In the genomic region with DNA sequence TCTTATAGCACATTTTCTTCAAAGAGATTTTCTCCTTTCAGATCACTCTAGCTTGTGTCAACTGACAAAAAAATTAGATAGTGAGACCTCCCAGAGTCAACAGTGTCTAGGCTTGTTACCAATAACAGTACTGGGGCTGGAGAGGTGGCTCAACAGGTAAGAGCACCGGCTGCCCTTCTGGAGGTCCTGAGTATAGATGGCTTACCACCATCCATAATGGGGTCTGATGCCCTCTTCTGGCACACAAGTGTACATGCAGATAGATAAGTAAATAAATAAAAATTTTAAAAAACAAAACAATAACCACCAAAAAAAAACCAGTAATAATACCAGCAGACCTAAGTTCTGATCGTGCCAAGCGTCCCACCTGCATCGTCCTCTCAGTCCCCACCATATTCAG, we compare ENCODE assay signal across 11 mouse cellular contexts.
DNase-seq lines count a peak whose midpoint lies in the region; ATAC-seq and TF ChIP-seq lines count a peak whose summit lies in the region.
"Had no signal": no experiment of that assay in that cellular context is flagged by ENCODE, and none has a peak within 500 bp of the region (broad histone marks: within the 10 kb centered on the region; RNA-seq: fewer than 3 reads in every experiment).

No protein-coding gene starts in this region.

- TF ChIP-seq CTCF in layer of hippocampus, adult 2 months (conservative IDR thresholded peaks at IDR 0.05) = peak; percentile 75

- DNase-seq in forebrain, embryonic 11.5 days (ENCODE audit: low spot score) = no peak
- no peak for DNase-seq in layer of hippocampus, adult 2 months (ENCODE audit: low spot score in 2 of 2)
- no peak for DNase-seq in layer of hippocampus, adult 8-10 months (ENCODE audit: low spot score in 2 of 2)
- DNase-seq in 416B (ENCODE audit: low read depth) = peak; percentile 43
- DNase-seq in brain, adult 2 months (ENCODE audit: low read depth, low spot score) = peak; percentile 46
- DNase-seq in ovary, adult 18-20 months (ENCODE audit: low spot score) = no peak
- DNase-seq in B cell, adult 2 months = no peak

- no peaks in the 10 kb centered on the region for H3K9me3 ChIP-seq in forebrain, embryonic 12.5 days
- H3K9me3 ChIP-seq in forebrain, embryonic 11.5 days (ENCODE audit: control insufficient read depth, low read length) = no peaks in the 10 kb centered on the region
- H3K9me3 ChIP-seq: hindbrain, embryonic 12.5 days; midbrain, embryonic 12.5 days; neural tube, embryonic 13.5 days had no signal

- no peak overlapping the region for H3K9ac ChIP-seq in forebrain, embryonic 12.5 days
- no peak overlapping the region for H3K9ac ChIP-seq in forebrain, embryonic 11.5 days (ENCODE audit: low read length)
- H3K9ac ChIP-seq: hindbrain, embryonic 12.5 days; midbrain, embryonic 12.5 days; neural tube, embryonic 13.5 days had no signal

- no peak overlapping the region for H3K27ac ChIP-seq in forebrain, embryonic 12.5 days
- H3K27ac ChIP-seq in forebrain, embryonic 11.5 days (ENCODE audit: low read depth, low read length) = no peak overlapping the region
- no peak overlapping the region for H3K27ac ChIP-seq in layer of hippocampus, adult 2 months
- H3K27ac ChIP-seq: hindbrain, embryonic 12.5 days; midbrain, embryonic 12.5 days; neural tube, embryonic 13.5 days had no signal

- no peaks in the 10 kb centered on the region for H3K4me1 ChIP-seq in forebrain, embryonic 12.5 days
- no peaks in the 10 kb centered on the region for H3K4me1 ChIP-seq in forebrain, embryonic 11.5 days (replicated peaks; ENCODE audit: control insufficient read depth, insufficient read depth, low read length)
- H3K4me1 ChIP-seq: hindbrain, embryonic 12.5 days; midbrain, embryonic 12.5 days; neural tube, embryonic 13.5 days had no signal

- WGBS in forebrain, embryonic 12.5 days = 79% methylated on average over 4 of the region's 4 CpGs
- WGBS in forebrain, embryonic 11.5 days = 88% methylated on average over 4 of the region's 4 CpGs

- no peaks in the 10 kb centered on the region for H3K27me3 ChIP-seq in forebrain, embryonic 12.5 days
- H3K27me3 ChIP-seq in forebrain, embryonic 11.5 days (ENCODE audit: control insufficient read depth, insufficient read depth, low read length) = no peaks in the 10 kb centered on the region
- H3K27me3 ChIP-seq: hindbrain, embryonic 12.5 days; midbrain, embryonic 12.5 days; neural tube, embryonic 13.5 days had no signal

- H3K4me2 ChIP-seq in forebrain, embryonic 12.5 days = no peak overlapping the region
- no peak overlapping the region for H3K4me2 ChIP-seq in forebrain, embryonic 11.5 days (ENCODE audit: low read depth, low read length, severe bottlenecking)
- H3K4me2 ChIP-seq: hindbrain, embryonic 12.5 days; midbrain, embryonic 12.5 days; neural tube, embryonic 13.5 days had no signal

- H3K36me3 ChIP-seq in forebrain, embryonic 12.5 days (replicated peaks) = no peaks in the 10 kb centered on the region
- H3K36me3 ChIP-seq in forebrain, embryonic 11.5 days (ENCODE audit: control insufficient read depth, insufficient read depth, low read length) = no peaks in the 10 kb centered on the region
- H3K36me3 ChIP-seq: hindbrain, embryonic 12.5 days; midbrain, embryonic 12.5 days; neural tube, embryonic 13.5 days had no signal

- no peak overlapping the region for H3K4me3 ChIP-seq in forebrain, embryonic 12.5 days (replicated peaks)
- H3K4me3 ChIP-seq in forebrain, embryonic 11.5 days (ENCODE audit: low read depth, low read length) = no peak overlapping the region
- H3K4me3 ChIP-seq in layer of hippocampus, adult 2 months = no peak overlapping the region
- H3K4me3 ChIP-seq: hindbrain, embryonic 12.5 days; midbrain, embryonic 12.5 days; neural tube, embryonic 13.5 days had no signal

- ATAC-seq in forebrain, embryonic 12.5 days (ENCODE audit: low FRiP score) = peak; percentile 36; the same call in 1 of the 2 replicates
- no peak for ATAC-seq in forebrain, embryonic 11.5 days (replicated peaks; ENCODE audit: low FRiP score)

Comparison
In these comparisons a context has a peak if more than half of its experiments do, and no peak if none do; other contexts are left out.
1. DNase-seq: peak in 416B (single experiment) and brain, adult 2 months (single experiment); none in forebrain, embryonic 11.5 days (single experiment), layer of hippocampus, adult 2 months (0 of 2), layer of hippocampus, adult 8-10 months (0 of 2), ovary, adult 18-20 months (single experiment) and B cell, adult 2 months (0 of 2).